Mouse (Mus musculus) stomach, postnatal 0 days (tissue): ENCODE data around the gene Gjd2.

Experiments
- CTCF ChIP-seq: IDR thresholded peaks from 2 replicates; pipeline ENCODE4 v1.5.1; 2016; ENCODE audit warnings: antibody characterized with exemption, low read depth, mild to moderate bottlenecking, moderate library complexity
- EP300 ChIP-seq: optimal IDR thresholded peaks from 2 replicates; pipeline ENCODE3; 2016; ENCODE audit warnings: antibody characterized with exemption

- TF ChIP-seq CTCF (no peak), EP300 (no peak)
These were observed 37.9 kb upstream of the Gjd2 start for GRCm38 (mm10) chr2:114051111-114051870.
